Mouse (Mus musculus) neural tube, embryonic 13.5 days (tissue): ENCODE data around the gene Agt. TPM values are rescaled to one million over a fixed set of nuclear protein-coding genes. Genes with fewer than 3 reads are reported as not detected.

Experiments used
- ATAC-seq: fragments of 200-750 bp; cut with Nextera tagmentation; 2 replicates; pipeline ENCODE4 v1.8.0; 2017; ENCODE audit warnings: low read depth, mild to moderate bottlenecking, moderate TSS enrichment, moderate library complexity
- H3K27ac ChIP-seq: fragments of 300-500 bp; sonication (generic); replicated peaks from 2 replicates; pipeline ENCODE4 v1.5.1; 2015; ENCODE audit warnings: moderate library complexity, mild to moderate bottlenecking, inconsistent platforms
- H3K27me3 ChIP-seq: fragments of 300-500 bp; sonication (generic); 2 replicates; pipeline ENCODE4 v1.6.1; 2015; ENCODE audit warnings: mild to moderate bottlenecking, inconsistent platforms
- H3K36me3 ChIP-seq: fragments of 300-500 bp; sonication (generic); 2 replicates; pipeline ENCODE4 v1.6.1; 2015; ENCODE audit warnings: mild to moderate bottlenecking, inconsistent platforms
- H3K4me1 ChIP-seq: fragments of 300-500 bp; sonication (generic); replicated peaks from 2 replicates; pipeline ENCODE4 v1.6.1; 2015; ENCODE audit warnings: inconsistent platforms
- H3K4me2 ChIP-seq: fragments of 300-500 bp; sonication (generic); 2 replicates; pipeline ENCODE4 v1.6.1; 2015; ENCODE audit warnings: inconsistent platforms, mild to moderate bottlenecking, moderate library complexity
- H3K4me3 ChIP-seq: fragments of 300-500 bp; sonication (generic); 2 replicates; pipeline ENCODE4 v1.5.1; 2015; ENCODE audit warnings: mild to moderate bottlenecking, inconsistent platforms
- H3K9ac ChIP-seq: fragments of 300-500 bp; sonication (generic); 2 replicates; pipeline ENCODE4 v1.6.1; 2015; ENCODE audit warnings: moderate library complexity, mild to moderate bottlenecking, inconsistent platforms
- H3K9me3 ChIP-seq: fragments of 300-500 bp; sonication (generic); 2 replicates; pipeline ENCODE4 v1.6.1; 2016; ENCODE audit warnings: inconsistent platforms
- WGBS: fragments of 180-500 bp; shearing (Covaris S2); methylation state at CpG from one replicate; pipeline ENCODE4 v1.1.7; 2015; 5-methylcytosine and 5-hydroxymethylcytosine counted together
- polyA plus RNA-seq: library from polyadenylated mRNA; unstranded; fragments of >200 nt; fragmentation: Nextera tagmentation; extraction: Ambion mirVana; gene quantifications from 2 replicates; pipeline ENCODE4 v1.2.1, GENCODE M21; 2015

The Agt gene
- polyA plus RNA-seq, result 0.56 and 0.98 TPM in 2 replicates

GRCm38 (mm10) chr8:124569593-124569992 lies at the start of gene Agt:
Gene Agt, minus strand, starts transcription at chr8:124569706.
- WGBS, result 78% methylated on average over 2 of the region's 2 CpGs
- no peak within 1 kb of the TSS for H3K9ac ChIP-seq
- no peaks in the 10 kb centered on the region for H3K27me3 ChIP-seq
- no peak within 1 kb of the TSS for H3K27ac ChIP-seq
- no peak within 1 kb of the TSS for H3K4me3 ChIP-seq
- H3K4me1 ChIP-seq, result peaks cover 18% of the 10 kb centered on the region; the same call in 1 of the 2 replicates
- H3K36me3 ChIP-seq, result no peaks in the 10 kb centered on the region
- ATAC-seq, result no peak
- H3K4me2 ChIP-seq, result no peak within 1 kb of the TSS
- H3K9me3 ChIP-seq, result no peaks in the 10 kb centered on the region

GRCm38 (mm10) chr8:124618252-124618651 lies 48.7 kb upstream of the Agt start:
- H3K27ac ChIP-seq, result no peak overlapping the region
- peaks cover 26% of the 10 kb centered on the region for H3K4me1 ChIP-seq

DNA sequence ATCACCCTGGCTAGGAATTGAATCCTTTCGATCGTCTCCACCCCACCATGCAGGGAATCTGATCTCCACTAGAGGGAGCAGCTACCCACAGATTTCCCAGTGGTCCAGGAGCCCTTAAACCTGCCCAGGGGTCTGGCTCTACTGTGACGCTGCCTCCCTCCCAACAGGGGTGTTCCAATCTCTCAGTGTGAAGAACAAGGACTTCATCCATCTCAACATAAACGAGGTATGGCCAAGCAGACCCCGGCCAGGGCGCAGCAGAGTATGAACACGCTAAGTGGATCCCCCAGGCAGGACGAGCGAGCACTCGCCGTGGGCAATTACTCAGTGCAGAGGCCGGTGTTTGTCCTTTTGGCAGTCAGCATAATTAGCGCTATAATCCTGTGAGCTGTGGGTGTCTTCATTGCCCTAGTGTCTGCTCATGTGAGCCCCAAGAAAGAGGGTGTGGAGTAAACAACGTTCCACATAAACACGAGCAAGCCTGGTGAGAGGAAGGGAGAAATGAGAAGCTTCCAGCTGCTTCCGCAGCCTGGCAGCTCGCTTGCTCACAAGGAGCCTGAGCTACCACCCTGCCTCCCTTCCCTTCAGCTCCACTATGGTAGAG lies 47.9 kb upstream of the Agt start:
- Histone ChIP-seq H3K4me2 (peak overlapping the region; percentile 65), H3K4me3 (peak overlapping the region; percentile 38), H3K4me1 (peaks cover 25% of the 10 kb centered on the region), H3K27me3 (peaks cover 14% of the 10 kb centered on the region), H3K9ac (peak overlapping the region; percentile 62), H3K36me3 (no peaks in the 10 kb centered on the region), H3K27ac (peak overlapping the region; percentile 34; the same call in 1 of the 2 replicates), H3K9me3 (no peaks in the 10 kb centered on the region)
- peak; percentile 79 for ATAC-seq
- WGBS, result 6% methylated on average over 17 of the region's 17 CpGs

More at GRCm38 (mm10) chr8:124618252-124618651, 48.7 kb upstream of the Agt start:
- Histone ChIP-seq H3K9ac (no peak overlapping the region), H3K4me3 (no peak overlapping the region), H3K9me3 (no peaks in the 10 kb centered on the region), H3K4me2 (no peak overlapping the region), H3K36me3 (no peaks in the 10 kb centered on the region), H3K27me3 (peaks cover 14% of the 10 kb centered on the region)
- 63% methylated on average over 9 of the region's 9 CpGs for WGBS
- ATAC-seq, result no peak

- Histone ChIP-seq H3K4me3 (no peak overlapping the region), H3K9me3 (no peaks in the 10 kb centered on the region), H3K4me2 (no peak overlapping the region), H3K36me3 (no peaks in the 10 kb centered on the region), H3K27ac (no peak overlapping the region), H3K4me1 (peaks cover 17% of the 10 kb centered on the region), H3K27me3 (peaks cover 14% of the 10 kb centered on the region), H3K9ac (no peak overlapping the region)
- no peak for ATAC-seq
- 88% methylated on average over 5 of the region's 6 CpGs for WGBS
Measured at GRCm38 (mm10) chr8:124614325-124614724, 44.8 kb upstream of the Agt start.

DNA sequence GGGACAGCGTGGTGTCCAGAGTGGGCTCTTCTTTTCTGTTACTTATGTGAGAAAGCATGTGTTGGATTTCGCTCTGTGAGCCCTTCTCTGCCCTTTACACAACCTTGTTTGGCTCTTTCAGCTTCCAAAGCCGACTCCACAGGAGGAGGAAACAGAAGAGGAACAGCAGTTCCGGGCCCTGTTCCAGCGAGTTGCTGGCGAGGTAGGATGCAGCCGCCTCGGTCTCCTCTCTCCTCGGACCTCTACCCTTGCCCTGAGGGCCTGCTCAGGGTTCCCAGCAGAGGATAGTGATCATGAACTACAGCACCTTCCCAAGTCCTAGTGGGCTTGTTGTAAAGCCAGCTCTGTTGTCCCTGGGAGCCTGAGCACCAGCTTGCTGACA lies 39.5 kb upstream of the Agt start:
- Histone ChIP-seq H3K9ac (no peak overlapping the region), H3K4me3 (no peak overlapping the region), H3K27ac (no peak overlapping the region), H3K4me1 (0 out of 2 replicates have a peak, but pooled peaks cover 4% of the 10 kb centered on the region), H3K36me3 (no peaks in the 10 kb centered on the region), H3K4me2 (no peak overlapping the region), H3K9me3 (no peaks in the 10 kb centered on the region), H3K27me3 (no peaks in the 10 kb centered on the region)
- ATAC-seq, result no peak
- 81% methylated on average over 9 of the region's 9 CpGs for WGBS

- Histone ChIP-seq H3K36me3 (no peaks in the 10 kb centered on the region), H3K9me3 (no peaks in the 10 kb centered on the region), H3K9ac (no peak overlapping the region), H3K27me3 (no peaks in the 10 kb centered on the region), H3K4me2 (no peak overlapping the region), H3K4me1 (0 out of 2 replicates have a peak, but pooled peaks cover 4% of the 10 kb centered on the region), H3K27ac (no peak overlapping the region), H3K4me3 (no peak overlapping the region)
- ATAC-seq, result no peak
- WGBS, result 77% methylated on average over 13 of the region's 13 CpGs
Measured at GRCm38 (mm10) chr8:124608239-124608971, 38.9 kb upstream of the Agt start.

DNA sequence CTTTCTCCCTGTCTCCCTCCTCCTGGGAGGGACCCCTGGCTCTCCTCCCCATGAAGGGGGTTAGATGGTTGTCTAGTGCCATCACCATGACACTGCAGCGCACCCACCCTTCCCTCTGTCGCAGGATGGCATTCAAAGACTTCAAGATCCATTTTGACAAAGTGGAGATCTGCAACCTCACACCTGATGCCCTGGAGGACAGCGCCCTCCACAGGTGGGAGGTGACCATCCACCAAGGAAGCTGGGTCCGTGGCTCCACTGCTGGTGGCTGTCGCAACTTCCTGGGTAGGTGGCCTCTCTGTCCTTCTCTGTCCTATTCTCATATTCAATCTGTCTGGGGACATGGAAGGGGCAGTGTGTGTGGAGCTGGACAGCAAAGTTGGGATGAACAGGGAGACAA lies 34.6 kb upstream of the Agt start:
- Histone ChIP-seq H3K4me2 (no peak overlapping the region), H3K4me3 (no peak overlapping the region), H3K9ac (no peak overlapping the region), H3K9me3 (no peaks in the 10 kb centered on the region), H3K4me1 (no peaks in the 10 kb centered on the region), H3K27ac (no peak overlapping the region), H3K36me3 (no peaks in the 10 kb centered on the region), H3K27me3 (no peaks in the 10 kb centered on the region; the same call in 1 of the 2 replicates)
- no peak for ATAC-seq
- WGBS, result 71% methylated on average over 5 of the region's 5 CpGs

DNA sequence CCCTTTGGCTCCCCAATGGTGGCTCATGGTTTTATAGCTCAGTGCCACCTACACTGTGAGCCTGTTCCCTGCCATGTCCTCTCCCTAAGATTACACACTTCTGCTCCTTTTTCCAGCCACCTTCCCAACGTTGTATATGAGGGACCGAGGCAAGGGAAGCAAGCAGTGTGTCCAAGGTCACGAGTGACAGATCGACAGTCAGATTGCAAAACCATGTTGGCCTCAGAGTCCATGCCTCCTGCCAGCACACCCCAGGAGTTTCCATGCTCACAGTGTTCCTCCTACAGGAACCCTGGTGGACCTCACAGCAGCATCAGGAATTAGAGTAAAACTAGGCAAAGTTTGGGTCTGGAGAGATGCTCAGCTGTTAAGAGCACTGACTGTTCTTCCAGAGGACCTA lies 19.9 kb upstream of the Agt start:
- WGBS, result 84% methylated on average over 4 of the region's 4 CpGs
- Histone ChIP-seq H3K9ac (no peak overlapping the region), H3K4me2 (no peak overlapping the region), H3K4me1 (peaks cover 10% of the 10 kb centered on the region; the same call in 1 of the 2 replicates), H3K27me3 (no peaks in the 10 kb centered on the region), H3K27ac (no peak overlapping the region), H3K36me3 (no peaks in the 10 kb centered on the region), H3K4me3 (no peak overlapping the region), H3K9me3 (no peaks in the 10 kb centered on the region)
- ATAC-seq, result no peak

GRCm38 (mm10) chr8:124586556-124586955 lies 17.1 kb upstream of the Agt start:
- no peak overlapping the region for H3K4me2 ChIP-seq
- H3K9me3 ChIP-seq, result no peaks in the 10 kb centered on the region
- ATAC-seq, result no peak
- WGBS, result 82% methylated on average over 2 of the region's 2 CpGs
- no peaks in the 10 kb centered on the region for H3K36me3 ChIP-seq
- H3K27ac ChIP-seq, result no peak overlapping the region
- H3K9ac ChIP-seq, result 0 out of 2 replicates have a peak overlapping the region, but pooled peaks have one; percentile 31
- no peaks in the 10 kb centered on the region for H3K27me3 ChIP-seq
- H3K4me3 ChIP-seq, result no peak overlapping the region
- peaks cover 10% of the 10 kb centered on the region; the same call in 1 of the 2 replicates for H3K4me1 ChIP-seq

GRCm38 (mm10) chr8:124585718-124586425 lies 16.4 kb upstream of the Agt start:
- peaks cover 10% of the 10 kb centered on the region; the same call in 1 of the 2 replicates for H3K4me1 ChIP-seq
- no peaks in the 10 kb centered on the region for H3K9me3 ChIP-seq
- 60% methylated on average over 3 of the region's 3 CpGs for WGBS
- ATAC-seq, result peak; percentile 47
- H3K9ac ChIP-seq, result no peak overlapping the region
- no peak overlapping the region for H3K4me3 ChIP-seq
- no peak overlapping the region for H3K4me2 ChIP-seq
- no peaks in the 10 kb centered on the region for H3K36me3 ChIP-seq
- no peak overlapping the region for H3K27ac ChIP-seq
- H3K27me3 ChIP-seq, result no peaks in the 10 kb centered on the region

- H3K27me3 ChIP-seq, result no peaks in the 10 kb centered on the region
- H3K27ac ChIP-seq, result no peak overlapping the region
- no peaks in the 10 kb centered on the region for H3K9me3 ChIP-seq
- no peaks in the 10 kb centered on the region for H3K36me3 ChIP-seq
- no peak overlapping the region for H3K9ac ChIP-seq
- H3K4me3 ChIP-seq, result no peak overlapping the region
- H3K4me1 ChIP-seq, result 0 out of 2 replicates have a peak, but pooled peaks cover 5% of the 10 kb centered on the region
- H3K4me2 ChIP-seq, result no peak overlapping the region
- no peak for ATAC-seq
- WGBS, result 81% methylated on average over 1 of the region's 1 CpGs
Measured at GRCm38 (mm10) chr8:124576751-124577150, 7.2 kb upstream of the Agt start.

GRCm38 (mm10) chr8:124575811-124576210 lies 6.3 kb upstream of the Agt start, which contains the start of gene Capn9:
Gene Capn9, plus strand, starts transcription at chr8:124576111.
- Histone ChIP-seq H3K9me3 (no peaks in the 10 kb centered on the region), H3K4me1 (peaks cover 12% of the 10 kb centered on the region; the same call in 1 of the 2 replicates), H3K9ac (no peak within 1 kb of the TSS), H3K4me3 (no peak within 1 kb of the TSS), H3K27ac (no peak within 1 kb of the TSS), H3K27me3 (no peaks in the 10 kb centered on the region), H3K4me2 (no peak within 1 kb of the TSS), H3K36me3 (no peaks in the 10 kb centered on the region)
- WGBS, result 90% methylated on average over 8 of the region's 8 CpGs
- ATAC-seq, result no peak
